Mouse (Mus musculus): ENCODE measurements around the gene Slc38a7.

DNA sequence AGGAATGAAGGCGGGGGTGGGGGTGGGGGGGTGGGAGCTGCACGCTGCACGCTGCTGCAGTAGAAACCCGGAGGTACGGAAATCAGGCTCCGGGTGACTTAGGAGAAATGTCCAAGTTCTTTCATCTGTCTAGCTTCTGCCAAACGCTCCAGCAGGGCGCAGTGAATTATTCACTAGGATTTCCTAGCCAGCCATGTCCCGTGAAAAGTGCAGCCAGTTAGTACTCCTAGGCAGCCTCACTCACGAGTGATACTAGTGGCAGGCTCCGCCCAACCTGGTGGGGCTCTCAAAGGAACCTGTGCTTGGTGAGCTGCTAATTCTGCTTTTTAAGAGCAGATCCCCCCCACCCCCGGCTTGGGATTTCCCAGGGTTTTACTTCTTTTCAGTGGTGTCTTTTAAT lies 31.2 kb upstream of the Slc38a7 start:
- TF ChIP-seq POLR2A (IDR thresholded peaks at IDR 0.05; ENCODE audit: insufficient read length, low read depth), result no peak
- no peak for TF ChIP-seq TCF12 (IDR thresholded peaks at IDR 0.05; ENCODE audit: insufficient read depth, poor library complexity, severe bottlenecking)
- TF ChIP-seq E2F4 (IDR thresholded peaks at IDR 0.05; ENCODE audit: insufficient read depth), result no peak
- TF ChIP-seq CEBPB (IDR thresholded peaks at IDR 0.05; ENCODE audit: insufficient read depth, poor library complexity, severe bottlenecking), result no peak
- TF ChIP-seq MAX (IDR thresholded peaks at IDR 0.05; ENCODE audit: low read depth), result no peak
- no peak for TF ChIP-seq POLR2AphosphoS2 (IDR thresholded peaks at IDR 0.05; ENCODE audit: insufficient read length, low read depth)
- no peak for TF ChIP-seq USF1 (IDR thresholded peaks at IDR 0.05; ENCODE audit: low read depth)
- TF ChIP-seq MYOD1 (IDR thresholded peaks at IDR 0.05; ENCODE audit: control insufficient read depth in 1 of 3, insufficient read length in 2 of 3, low read depth in 2 of 3), result no peak
- TF ChIP-seq MYOG (IDR thresholded peaks at IDR 0.05; ENCODE audit: control insufficient read depth in 1 of 3, insufficient read depth in 1 of 3, insufficient read length in 2 of 3, low read depth in 2 of 3), result no peak
- no peak for TF ChIP-seq SRF (IDR thresholded peaks at IDR 0.05; ENCODE audit: control insufficient read depth, insufficient read length, low read depth)
- TF ChIP-seq TCF3 (IDR thresholded peaks at IDR 0.05; ENCODE audit: insufficient read length, low read depth), result no peak
- TF ChIP-seq REST (IDR thresholded peaks at IDR 0.05; ENCODE audit: insufficient read depth, insufficient read length), result no peak

All from myocyte (in vitro differentiated cells).